Mouse (Mus musculus) retina, postnatal 1 day (tissue): ENCODE measurements around the gene Hspb9.

ENCODE experiments used
- DNase-seq: peaks from one replicate; pipeline ENCODE4 v3.0.0-alpha.2; 2012

Hspb9 gene

DNA sequence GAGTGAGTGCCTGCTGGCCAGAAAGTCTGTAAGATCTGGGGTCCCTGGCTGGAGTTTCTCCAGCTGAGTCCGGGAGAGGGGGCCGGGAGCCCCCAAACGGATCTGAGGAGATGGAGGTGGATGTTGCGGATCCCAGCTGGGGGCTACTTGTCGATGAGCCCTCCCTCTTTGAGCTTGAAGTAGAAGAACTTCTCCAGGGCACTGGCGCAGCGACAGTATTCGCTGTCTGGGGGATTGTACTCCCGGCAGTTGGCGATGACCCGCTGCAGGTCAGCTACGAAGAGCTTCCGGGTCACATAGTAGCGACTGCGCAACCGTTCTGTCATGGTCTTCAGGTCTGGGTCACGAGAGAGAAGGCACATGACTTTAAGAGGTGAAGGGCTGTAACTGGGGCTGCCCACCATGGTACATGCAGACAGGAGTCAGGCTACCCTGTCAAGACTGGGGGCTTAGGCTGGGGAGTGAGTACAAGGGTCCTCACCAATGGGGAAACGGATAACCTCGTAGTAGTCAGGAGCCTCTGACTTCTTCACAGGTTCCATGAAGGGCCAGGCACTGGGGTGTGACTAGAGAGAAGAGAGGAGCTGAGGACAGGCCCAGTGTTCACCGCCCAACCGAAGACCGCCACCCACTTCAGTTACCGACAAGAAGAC, 8.4 kb upstream of the Hspb9 start:
- DNase-seq: no peak

DNA sequence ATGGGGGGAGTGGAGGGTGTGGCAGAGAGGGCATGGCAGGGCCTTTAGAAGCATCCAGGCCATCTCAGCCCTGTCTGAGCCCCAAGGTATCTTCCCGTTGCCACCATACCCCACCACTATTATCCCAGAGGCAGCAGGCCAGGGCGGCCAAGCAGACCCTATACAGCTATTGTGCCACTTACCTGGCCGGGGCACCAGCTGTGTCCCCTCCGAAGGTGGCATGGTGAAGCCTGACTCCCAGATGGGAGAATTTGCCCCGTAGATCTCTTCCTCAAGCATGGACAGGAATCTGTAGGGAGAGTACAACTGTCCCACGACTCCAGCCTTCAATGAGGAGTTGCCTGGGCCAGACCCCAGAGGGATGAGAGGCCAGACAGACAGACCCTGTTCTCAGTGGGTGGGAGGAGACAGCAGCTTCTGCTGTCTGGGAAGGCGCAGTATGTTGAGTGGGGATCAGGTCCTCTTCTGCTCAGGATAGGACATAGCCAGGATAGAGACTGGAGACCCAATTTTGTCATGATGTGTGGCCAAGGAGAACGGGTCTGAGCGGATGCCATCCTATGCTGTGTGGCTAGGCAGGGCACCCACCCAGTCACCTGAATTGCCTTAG, 4.3 kb upstream of the Hspb9 start:
- DNase-seq: no peak

DNA sequence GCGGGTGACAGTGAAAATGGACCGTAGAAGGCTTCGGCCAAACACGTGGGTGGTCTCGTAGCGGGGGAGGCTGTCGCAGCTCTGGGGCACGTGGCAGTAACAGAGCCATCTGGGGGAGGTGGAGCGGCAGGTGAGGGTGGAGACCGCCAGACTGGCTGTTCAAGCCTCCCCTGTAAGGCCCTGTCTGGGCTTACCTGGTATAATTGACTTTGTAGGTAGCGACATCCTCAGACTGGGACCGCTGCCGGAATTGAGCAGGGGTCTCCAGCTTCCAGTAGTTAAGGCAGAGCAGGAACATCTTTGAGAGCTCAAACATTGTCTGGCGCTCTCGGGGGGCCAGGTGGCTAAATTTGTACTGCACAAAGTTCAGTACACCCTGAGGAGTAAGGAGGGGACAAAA, 3.1 kb upstream of the Hspb9 start:
- DNase-seq: no peak

DNA sequence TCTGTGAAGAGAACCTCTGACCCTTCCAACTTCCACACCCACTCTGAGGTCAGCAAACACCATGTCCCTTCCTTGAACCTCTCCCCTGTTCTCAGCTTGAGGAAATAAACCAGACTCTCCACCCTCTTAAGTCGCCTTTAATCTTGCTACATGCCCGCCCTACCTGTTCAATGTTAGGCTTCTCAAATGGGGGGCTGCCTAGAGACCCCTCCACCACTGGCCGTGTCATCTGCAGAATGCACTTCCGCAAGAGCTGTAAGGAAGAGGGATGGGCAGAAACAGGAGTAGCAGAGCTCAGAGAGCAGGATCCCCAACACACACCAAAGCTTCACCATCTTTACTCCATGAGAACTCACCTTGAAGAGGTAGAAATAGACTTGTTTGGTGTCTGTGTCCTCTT, 2.7 kb upstream of the Hspb9 start:
- no peak for DNase-seq

DNA sequence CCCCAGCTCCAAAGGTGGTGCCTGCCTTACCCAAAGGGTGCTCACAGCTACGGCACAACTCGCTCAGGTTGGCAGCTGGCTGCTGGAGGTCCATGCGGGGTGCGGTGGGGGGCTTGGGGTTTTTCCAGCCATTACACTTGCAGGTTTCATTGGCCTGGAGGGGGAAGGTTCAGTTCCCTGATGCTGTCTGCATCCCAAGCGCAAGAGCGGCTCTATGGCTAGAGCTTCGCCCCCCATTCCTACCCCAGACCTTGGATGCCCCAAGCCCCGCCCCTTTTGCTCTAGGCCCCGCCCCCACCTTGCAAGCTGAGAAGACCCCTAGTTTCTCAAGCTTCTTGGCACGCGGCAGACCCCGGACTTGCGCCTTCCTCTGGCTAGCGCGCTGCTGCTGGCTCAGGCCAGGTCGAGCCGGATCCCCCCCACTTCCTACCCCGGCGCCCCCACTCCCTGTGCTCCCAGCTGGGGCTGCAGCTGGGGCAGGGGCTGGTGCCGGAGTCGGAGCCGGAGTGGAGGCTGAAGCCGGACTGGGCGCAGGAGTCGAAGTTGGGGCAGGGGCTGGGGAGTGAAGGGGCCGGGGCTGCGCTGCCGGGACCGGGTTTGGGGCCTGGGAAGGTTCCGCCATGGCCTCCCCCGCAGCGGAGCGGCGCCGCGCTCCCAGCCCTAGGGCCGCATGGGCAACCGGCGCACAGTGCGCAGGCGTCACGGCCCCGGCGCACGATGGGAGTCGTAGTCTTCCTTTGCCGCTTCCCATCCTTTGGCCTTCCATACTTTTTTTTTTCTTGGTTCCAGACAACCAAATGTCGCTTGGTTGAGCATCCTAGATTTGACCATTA, 1.7 kb upstream of the Hspb9 start, which contains the start of gene Kat2a:
Kat2a (minus strand) TSS at position 683 of the 833 bp plus-strand sequence.
- DNase-seq: peak; percentile 88

DNA sequence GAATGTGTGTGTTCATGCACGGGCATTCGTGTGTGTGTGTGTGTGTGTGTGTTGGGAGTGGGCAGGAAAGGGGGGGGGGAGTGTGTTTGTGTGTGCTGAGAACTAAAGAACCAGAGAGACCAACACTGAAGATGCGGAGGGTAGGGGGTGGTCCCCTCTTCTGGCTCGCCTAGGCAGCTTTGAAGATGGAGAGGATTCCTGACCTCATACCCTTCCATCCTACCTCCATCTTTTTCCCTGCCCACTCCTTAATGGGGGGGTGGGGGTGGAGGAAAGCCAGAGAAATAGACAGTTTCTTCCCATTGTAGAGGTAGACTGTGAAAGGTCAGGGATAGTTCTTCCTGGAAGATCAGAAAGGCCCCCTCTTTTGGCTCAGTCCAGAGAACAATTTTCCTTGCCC, 476 bp upstream of the Hspb9 start:
- no peak for DNase-seq

DNA sequence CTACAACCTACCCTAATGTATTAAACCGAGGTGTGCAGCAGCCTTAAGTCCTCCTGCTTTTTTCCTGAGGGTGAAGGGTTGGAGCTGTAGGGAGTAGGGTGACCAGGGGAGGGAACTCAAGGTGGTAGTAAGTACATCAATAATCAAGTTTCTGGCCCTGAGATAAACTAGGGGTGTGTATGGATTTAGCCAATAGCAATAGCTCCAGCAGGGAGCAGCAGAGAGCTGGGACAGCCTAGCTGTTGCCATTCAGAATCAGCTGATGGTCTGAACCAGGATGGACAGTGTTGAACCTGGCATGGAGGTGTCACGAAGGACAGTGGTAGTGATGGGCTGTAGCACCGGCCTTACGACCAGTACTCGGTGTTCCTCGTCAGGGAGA, 875 bp downstream of the Hspb9 start:
- peak; percentile 74 for DNase-seq

DNA sequence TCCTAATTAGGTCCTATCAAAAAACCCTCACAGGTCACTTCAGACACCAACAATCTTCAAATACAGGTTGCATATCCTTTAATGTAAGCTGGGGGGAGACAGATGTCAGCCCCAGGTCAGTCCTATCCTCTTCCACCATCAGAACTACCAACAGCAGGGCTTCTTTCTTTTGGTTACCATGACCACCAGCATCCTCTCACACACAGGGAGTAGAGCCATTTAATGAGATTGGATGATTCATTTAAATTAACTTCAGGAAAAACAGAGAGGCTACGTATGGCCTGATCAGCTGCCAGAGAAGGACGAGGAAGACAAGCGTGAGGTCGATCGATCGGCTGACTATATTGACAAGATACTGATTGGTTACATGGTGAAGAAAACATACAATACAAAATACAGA, 1.3 kb downstream of the Hspb9 start:
- DNase-seq: peak; percentile 4

DNA sequence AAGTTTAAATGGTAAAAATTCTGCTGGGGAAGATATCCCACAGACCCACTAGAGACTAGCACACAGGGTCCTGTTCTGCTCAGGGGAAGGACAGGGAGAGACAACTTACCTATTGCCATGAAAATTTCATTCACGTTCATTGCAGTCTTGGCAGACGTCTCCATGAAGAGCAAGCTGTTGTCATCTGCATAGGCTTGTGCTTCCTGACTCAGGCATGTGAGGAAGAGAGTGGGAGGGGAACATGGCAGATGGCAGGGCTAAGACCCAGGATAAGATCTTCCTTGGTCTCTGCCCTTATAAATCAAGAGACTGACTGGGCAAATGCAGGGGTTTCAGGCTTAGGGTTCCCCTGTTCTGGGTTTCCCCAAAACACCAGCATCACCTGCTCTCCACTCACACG, 3.0 kb downstream of the Hspb9 start:
- no peak for DNase-seq

DNA sequence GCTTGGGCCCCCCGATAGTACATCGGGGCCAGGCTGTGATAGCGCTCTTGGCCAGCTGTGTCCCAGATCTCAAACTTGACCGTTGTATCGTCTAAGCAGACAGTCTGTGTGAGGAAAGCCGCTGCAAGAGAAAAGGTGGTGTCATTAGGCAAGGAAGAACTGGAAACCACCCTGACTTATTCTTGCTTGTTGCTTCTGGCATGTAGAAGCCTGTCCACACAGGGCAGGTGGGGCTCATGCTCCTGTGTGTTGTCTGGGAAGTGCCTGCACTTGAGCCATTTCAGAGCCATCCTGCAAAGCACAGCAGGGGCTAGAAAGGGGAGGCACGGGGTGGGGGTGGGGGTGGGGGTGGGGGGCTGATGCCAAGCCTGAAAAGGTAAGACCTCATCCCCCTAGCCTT, 4.8 kb downstream of the Hspb9 start:
- no peak for DNase-seq

DNA sequence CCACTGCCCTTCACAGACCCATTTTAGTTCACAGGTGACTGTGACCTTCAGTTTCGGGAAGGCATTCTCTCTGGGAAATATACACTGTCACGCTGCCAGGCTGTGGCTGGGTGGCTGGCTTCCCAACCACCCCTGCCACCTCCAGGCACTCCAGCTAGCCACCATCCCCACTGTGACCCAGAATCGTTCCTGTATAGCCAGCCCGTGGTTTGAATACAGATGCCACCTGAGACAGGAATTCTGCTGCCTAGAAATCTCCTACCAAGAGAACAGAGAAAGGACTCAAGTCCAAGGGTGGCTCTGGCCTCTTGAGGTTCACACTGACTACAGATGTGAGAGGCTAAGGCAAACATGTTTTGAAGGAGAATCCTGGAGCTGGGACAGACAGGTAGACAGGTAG, 5.2 kb downstream of the Hspb9 start:
- no peak for DNase-seq

DNA sequence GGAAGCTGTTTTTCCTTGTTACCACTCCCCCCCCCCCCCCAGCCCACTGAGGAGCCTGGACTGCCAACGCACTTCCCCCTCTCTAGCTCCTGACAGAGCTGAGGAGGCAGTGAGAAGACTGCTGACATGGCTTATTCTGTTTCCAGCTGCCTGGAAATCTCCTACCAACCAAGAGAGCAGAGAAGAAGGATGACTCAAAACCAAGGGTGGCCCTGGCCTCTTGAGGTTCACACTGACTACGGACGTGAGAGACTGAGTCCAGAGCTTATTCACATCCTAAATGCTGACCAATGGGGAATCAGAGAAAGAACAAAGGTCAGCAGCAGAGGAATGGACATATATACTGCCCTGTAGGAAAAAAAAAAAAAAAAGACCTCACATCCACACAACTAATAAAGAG, 5.7 kb downstream of the Hspb9 start:
- no peak for DNase-seq

DNA sequence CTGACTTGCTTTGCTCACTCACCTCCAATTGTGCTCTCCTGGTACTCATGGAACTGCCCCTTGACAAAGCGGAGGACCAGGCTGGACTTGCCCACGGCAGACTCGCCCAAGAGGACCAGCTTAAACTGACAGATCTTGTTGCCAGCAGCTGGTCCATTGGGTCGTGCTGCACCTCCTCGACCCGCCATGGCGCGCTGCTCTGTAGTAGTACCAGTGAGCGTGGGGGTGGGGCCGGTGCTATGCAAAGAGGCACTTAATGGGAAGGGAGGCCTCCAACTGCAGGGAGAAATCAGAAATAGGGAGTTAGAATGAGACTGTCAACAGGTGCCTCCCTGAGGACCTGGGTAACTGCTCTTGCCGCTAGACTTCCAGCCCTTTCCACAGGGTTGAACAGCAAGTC, 6.2 kb downstream of the Hspb9 start:
- DNase-seq: no peak

DNA sequence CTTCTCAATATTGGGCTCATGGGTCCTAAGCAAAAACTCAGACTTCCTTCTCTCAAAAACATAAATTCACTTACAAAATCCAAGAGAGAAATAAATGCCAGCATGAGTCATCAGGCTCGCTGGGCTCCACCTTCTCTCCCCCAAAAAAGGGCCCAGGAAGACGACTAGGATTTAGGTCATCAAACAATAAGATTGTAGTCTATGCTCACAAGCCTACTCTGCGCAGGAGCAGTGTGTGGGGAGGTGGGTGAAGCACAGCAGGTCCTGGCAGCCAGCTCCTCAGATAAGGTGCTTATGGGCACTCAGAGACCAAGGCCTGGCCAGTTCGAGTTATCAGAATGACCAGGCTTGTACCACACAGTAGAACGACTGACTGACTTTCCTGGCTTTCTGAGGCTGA, 6.7 kb downstream of the Hspb9 start:
- DNase-seq: no peak

DNA sequence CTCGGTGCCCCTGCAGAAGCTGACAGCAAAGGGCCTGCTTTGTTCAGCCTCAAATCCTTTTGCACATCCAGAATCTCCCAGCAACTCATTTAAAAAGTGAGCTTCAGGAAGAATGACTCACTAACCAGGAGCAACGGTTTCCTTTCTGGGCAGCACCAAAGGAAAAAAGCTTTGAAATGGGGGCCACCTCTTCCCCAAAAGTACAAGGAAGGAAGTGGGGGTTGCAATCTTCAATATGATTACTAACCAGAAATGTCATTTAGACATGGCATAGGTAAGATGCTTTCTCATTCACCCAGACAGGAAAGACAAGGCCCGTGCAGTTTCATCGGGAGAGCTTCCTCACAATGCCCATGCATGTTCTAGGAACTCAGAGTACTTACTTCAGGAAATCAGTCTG, 7.6 kb downstream of the Hspb9 start:
- DNase-seq: no peak

DNA sequence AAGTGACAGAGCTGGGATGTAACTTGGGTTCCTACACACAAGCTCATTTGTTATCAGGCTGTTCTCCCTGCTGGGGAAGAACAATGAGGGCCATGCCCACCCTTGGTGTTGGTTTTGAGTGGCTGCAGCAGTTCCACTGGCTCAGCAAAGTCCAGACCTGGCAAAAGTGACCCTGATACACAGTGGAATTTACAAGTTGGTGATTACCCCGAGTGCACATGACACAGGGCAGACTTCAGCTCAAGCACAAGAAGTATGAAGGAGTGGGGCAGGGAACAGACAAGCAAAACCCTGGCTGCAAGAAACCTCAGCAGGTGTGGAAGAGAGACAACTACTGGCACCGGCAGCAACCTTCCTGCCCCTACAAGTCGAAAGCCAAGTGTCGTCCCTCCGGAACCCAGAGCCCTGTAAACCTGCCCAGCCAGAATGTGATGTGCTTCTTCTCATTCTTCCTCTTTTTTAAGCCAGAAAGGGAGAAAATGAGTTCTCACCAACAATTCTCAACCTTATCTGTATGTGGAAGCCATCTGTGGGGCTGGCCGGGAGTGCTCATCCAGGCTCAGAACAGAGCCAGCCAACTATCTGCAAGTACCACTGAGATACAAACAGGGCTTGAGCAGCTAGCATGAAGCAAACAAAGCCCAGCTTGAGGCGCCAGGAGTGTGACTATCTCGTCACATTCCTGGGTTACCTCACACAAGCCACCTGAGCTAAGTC, 8.3 kb downstream of the Hspb9 start:
- no peak for DNase-seq

DNA sequence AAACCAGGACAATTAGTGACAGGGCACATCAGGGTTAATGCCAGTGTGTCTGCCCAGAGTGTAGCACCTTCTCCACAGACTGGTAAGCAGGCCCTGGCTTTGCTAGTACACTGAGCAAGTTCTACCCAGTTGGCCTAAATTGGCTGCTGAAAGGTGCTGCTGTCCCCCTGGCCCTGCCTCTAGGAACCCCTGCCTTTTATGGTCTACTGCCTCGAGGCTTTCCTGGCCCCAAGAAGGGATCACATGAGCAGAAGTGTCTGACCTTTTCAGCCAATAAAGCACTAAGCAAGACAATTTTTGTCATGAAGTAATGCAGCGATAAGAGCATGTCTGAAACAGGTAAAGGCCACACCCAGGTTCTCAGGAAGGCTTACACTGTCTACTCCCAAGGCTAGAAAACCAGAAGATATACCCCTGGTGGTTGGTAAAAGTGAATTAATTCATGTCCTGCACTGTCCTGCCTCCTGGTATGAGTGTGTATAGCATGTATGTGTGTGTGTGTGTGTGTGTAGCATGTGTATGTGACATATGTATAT, 8.9 kb downstream of the Hspb9 start:
- no peak for DNase-seq

DNA sequence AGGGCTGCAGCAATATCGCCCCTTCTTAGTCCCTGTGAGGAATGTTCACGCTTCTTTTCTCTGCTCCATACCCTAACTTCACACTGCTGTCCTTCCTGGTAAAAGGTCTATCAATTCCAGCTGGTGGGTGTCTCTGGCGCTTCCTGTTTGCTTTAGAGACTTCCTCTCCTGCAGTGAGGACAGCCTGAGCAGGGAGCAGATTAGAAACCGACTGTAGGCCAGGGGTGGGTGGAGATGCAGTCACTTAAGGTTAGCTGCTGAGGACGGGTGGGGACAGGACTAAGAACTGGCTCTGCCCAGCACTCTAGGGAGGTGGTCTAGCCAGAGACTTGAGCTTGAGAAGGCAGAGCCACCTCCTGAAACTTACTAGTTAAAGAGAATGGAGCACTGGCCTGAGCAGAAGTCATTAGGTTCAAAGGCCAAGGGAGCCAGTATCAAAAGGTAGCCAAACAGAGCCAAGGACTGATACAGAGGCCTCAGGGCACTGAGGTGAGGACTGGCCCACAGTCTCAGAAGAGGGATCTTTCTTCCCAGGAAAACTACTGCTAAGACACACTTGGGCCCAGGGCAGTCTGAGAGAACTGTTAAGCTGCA, 11.4 kb downstream of the Hspb9 start:
- no peak for DNase-seq

DNA sequence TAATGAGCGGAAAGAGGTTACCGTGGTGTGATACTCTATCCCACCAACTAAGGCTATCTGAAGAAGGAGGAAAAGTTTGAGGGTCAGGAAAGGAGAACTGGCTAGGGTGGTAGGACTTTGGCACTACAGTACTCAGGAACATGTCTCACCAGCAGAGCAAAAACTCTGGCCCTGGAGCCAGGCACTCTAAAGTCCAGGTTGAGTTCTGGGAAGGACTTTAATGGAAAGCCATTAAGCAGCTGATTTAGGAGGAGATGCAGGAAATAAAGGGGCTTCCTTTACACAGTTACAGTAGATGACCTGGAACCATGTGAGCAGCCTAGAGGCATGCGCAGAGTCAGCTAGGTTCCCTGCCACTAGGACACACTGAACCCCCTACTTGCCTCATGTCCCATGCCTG, 13.6 kb downstream of the Hspb9 start:
- DNase-seq: no peak

DNA sequence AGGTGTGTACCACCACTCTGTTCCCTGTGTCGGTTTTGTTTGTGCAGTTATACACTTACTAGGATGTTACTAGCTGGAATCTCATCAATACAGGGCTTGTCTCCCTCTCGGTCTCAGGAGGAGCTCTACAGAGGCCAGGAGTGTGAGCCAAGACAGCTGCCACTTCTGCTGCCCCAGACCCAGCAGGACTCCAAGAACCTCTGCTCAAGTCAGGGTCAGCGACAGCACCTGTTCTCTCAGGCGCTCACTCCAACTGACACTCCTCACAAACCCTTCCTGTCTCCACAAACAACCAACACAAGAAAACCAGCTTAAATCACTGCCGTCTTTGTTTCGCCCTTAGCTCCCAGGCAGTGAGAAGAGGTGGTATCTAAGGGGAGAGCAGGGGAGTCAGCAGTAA, 15.0 kb downstream of the Hspb9 start:
- DNase-seq: no peak

DNA sequence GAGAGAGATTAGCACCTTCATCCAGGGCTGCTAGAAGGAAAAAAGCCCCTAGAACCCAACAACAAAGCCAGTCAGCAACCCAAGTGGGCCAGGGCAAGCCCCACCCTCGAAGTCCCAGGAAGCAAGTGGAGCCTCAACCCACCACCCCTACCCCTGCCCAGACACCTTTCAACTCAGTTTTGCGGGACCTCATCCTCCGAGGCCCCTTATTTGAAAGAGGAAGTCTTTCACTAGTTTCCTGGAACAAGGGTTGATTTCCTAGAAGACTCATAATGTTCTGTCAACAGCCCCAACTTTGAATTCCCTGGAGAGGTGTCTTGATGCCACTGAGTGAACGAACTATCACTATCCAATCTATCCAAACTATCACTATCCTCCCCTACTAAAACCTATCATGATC, 16.3 kb downstream of the Hspb9 start:
- no peak for DNase-seq

DNA sequence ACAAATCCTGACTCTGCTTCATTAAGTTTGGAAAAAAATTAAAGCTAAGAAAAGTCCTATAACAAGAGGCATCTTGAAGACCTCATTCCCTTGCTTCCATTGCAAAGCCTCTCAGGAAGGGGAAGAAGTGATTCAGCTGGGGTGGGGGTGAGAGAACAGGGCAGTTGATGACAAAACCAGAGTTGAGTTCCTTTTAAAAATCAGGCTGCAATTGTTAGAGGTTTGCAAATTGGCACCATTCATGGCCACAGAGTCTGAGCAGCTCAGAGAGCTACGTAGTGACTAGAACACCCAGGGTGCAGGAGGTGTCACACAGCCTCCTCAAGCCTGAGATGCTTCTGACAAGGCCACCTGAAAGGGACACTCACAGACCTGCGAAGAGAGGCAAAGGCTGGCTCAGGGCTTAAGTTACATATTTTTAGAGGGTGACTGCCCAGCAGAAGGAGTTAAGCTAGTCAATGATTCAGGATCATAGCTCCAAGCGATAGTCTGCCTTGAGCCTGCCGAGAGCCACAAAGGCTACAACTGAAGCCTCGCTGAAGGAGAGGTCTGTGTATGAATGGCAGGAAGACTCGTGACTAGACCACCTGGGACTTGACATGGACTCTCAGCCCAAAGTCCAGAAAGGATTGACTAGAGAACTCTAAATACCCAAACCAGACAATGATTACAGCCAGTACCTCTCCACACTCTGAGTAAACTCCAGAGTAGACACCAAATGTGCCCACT, 17.0 kb downstream of the Hspb9 start:
- no peak for DNase-seq
